Mouse (Mus musculus) heart, adult 8-10 months (tissue): ENCODE measurements at regions not wholly inside any gene's neighbourhood (a gene's known extent, or its start where the extent isn't known, plus 50 kb on each side); places are given as distances from the start of the nearest gene placed in this dataset.

ENCODE experiments used
- DNase-seq: peaks from one replicate; pipeline ENCODE4 v3.0.0; 2022; ENCODE audit warnings: low spot score

GRCm38 (mm10) chr5:83091483-83091882 lies 263.5 kb downstream of the Tecrl start:
- DNase-seq: no peak

GRCm38 (mm10) chr5:83054819-83055218 lies 300.2 kb downstream of the Tecrl start:
- DNase-seq: peak; percentile 19

GRCm38 (mm10) chr5:83047214-83047613 lies 307.8 kb downstream of the Tecrl start:
- DNase-seq: no peak

- DNase-seq: no peak
Observed at GRCm38 (mm10) chr5:83029703-83030102, 325.3 kb downstream of the Tecrl start.

- no peak for DNase-seq
Observed at GRCm38 (mm10) chr5:83006038-83006437, 349.0 kb downstream of the Tecrl start.

- no peak for DNase-seq
Observed at GRCm38 (mm10) chr5:82989056-82989455, 365.9 kb downstream of the Tecrl start.

- DNase-seq: no peak
Observed at GRCm38 (mm10) chr5:82969315-82969714, 385.7 kb downstream of the Tecrl start.

GRCm38 (mm10) chr5:82966824-82967223 lies 388.2 kb downstream of the Tecrl start:
- no peak for DNase-seq

- DNase-seq: peak; percentile 59
Observed at GRCm38 (mm10) chr5:82966180-82966579, 388.8 kb downstream of the Tecrl start.

- no peak for DNase-seq
Observed at GRCm38 (mm10) chr5:82964513-82964912, 390.5 kb downstream of the Tecrl start.

- DNase-seq: no peak
Observed at GRCm38 (mm10) chr5:82956012-82956411, 399.0 kb downstream of the Tecrl start.

GRCm38 (mm10) chr5:82947060-82947459 lies 407.9 kb downstream of the Tecrl start:
- no peak for DNase-seq

- DNase-seq: no peak
Observed at GRCm38 (mm10) chr5:82939786-82940185, 415.2 kb downstream of the Tecrl start.

- no peak for DNase-seq
Observed at GRCm38 (mm10) chr5:82899347-82899746, 455.6 kb downstream of the Tecrl start.

- no peak for DNase-seq
Observed at GRCm38 (mm10) chr5:82898912-82899311, 456.1 kb downstream of the Tecrl start.

- no peak for DNase-seq
Observed at GRCm38 (mm10) chr5:82898389-82898788, 456.6 kb downstream of the Tecrl start.

- DNase-seq: no peak
Observed at GRCm38 (mm10) chr5:82869264-82869663, 485.7 kb downstream of the Tecrl start.

GRCm38 (mm10) chr5:82864347-82864746 lies 490.6 kb downstream of the Tecrl start:
- DNase-seq: no peak

GRCm38 (mm10) chr5:82825327-82825726 lies 529.7 kb downstream of the Tecrl start:
- DNase-seq: no peak

- DNase-seq: no peak
Observed at GRCm38 (mm10) chr5:82793197-82793596, 561.8 kb downstream of the Tecrl start.
